Mouse (Mus musculus) ES-E14 (cell line): Measurements from ENCODE around the gene Eif3m. TPM values are rescaled to one million over a fixed set of nuclear protein-coding genes. Genes with fewer than 3 reads are reported as not detected.

Experiments used
- DNase-seq: peaks from one replicate; pipeline ENCODE4 v3.0.0-alpha.2; 2013; ENCODE audit warnings: low read depth, low spot score
- H3K27ac ChIP-seq: 2 replicates; pipeline ENCODE4 v1.5.1; 2012; ENCODE audit warnings: low read depth, mild to moderate bottlenecking, low read length, moderate library complexity, mixed read lengths; ENCODE audit not compliant: poor library complexity, insufficient read depth, severe bottlenecking
- H3K36me3 ChIP-seq: 2 replicates; pipeline ENCODE4 v1.6.1; 2012; ENCODE audit warnings: mild to moderate bottlenecking, low read length, moderate library complexity, mixed read lengths; ENCODE audit not compliant: control insufficient read depth, poor library complexity, insufficient read depth, severe bottlenecking
- H3K4me1 ChIP-seq, 2 experiments: fragments of 150-350 bp in 1 of 2; sonication (generic) in 1 of 2; 2 replicates each; pipeline ENCODE4 v1.6.1; 2012; ENCODE audit warnings: low read length in 2 of 2, mild to moderate bottlenecking in 1 of 2, mixed read lengths in 1 of 2; ENCODE audit not compliant: control insufficient read depth in 2 of 2, insufficient read depth in 2 of 2, poor library complexity in 1 of 2
- H3K4me3 ChIP-seq, 2 experiments: fragments of 150-350 bp in 1 of 2; sonication (generic) in 1 of 2; 2 replicates each; pipeline ENCODE4 v1.5.1; 2012; ENCODE audit warnings: low read length in 2 of 2, low read depth in 1 of 2, mild to moderate bottlenecking in 1 of 2, mixed read lengths in 1 of 2; ENCODE audit not compliant: insufficient read depth in 1 of 2, poor library complexity in 1 of 2, severe bottlenecking in 1 of 2
- H3K9ac ChIP-seq: 2 replicates; pipeline ENCODE4 v1.6.1; 2012; ENCODE audit warnings: low read depth, mild to moderate bottlenecking, low read length, mixed read lengths; ENCODE audit not compliant: poor library complexity, insufficient read depth, severe bottlenecking
- H3K9me3 ChIP-seq: fragments of 150-350 bp; sonication (generic); 2 replicates; pipeline ENCODE4 v1.6.1; 2012; ENCODE audit warnings: low read depth, mild to moderate bottlenecking, low read length; ENCODE audit not compliant: control insufficient read depth, insufficient read depth
- CHD2 ChIP-seq: IDR thresholded peaks from 2 replicates; pipeline ENCODE4 v1.6.1; 2014; ENCODE audit warnings: mild to moderate bottlenecking, low read depth, low read length, inconsistent platforms
- HCFC1 ChIP-seq: IDR thresholded peaks from 2 replicates; pipeline ENCODE4 v1.6.1; 2012; ENCODE audit warnings: low read length, inconsistent platforms, borderline replicate concordance; ENCODE audit not compliant: insufficient read depth
- MAFK ChIP-seq: IDR thresholded peaks from 2 replicates; pipeline ENCODE4 v1.6.1; 2014; ENCODE audit warnings: mild to moderate bottlenecking, low read depth, low read length, inconsistent platforms; ENCODE audit not compliant: insufficient read depth
- ZC3H11A ChIP-seq: IDR thresholded peaks from 2 replicates; pipeline ENCODE4 v1.6.1; 2012; ENCODE audit warnings: low read depth, mild to moderate bottlenecking, inconsistent platforms, low read length, borderline replicate concordance
- ZNF384 ChIP-seq: IDR thresholded peaks from 2 replicates; pipeline ENCODE4 v1.6.1; 2012; ENCODE audit warnings: low read depth, low read length, inconsistent platforms
- in situ Hi-C, 2 experiments: fragments of 600-800 bp; cut with MboI; formaldehyde crosslinking; loops; one replicate each; pipeline ENCODE4 v1.15.1; 2025; ENCODE audit warnings: low sequenced_read_pairs in 2 of 2, inconsistent platforms in 1 of 2; ENCODE audit not compliant: unreplicated experiment in 2 of 2
- total RNA-seq: library from RNA; depleted of rRNA; stranded (reverse); fragments of 300-350 nt; gene quantifications from 2 replicates; pipeline ENCODE4 v1.2.3, GENCODE M21; 2012; rRNA removed

Gene Eif3m
- 163 and 229 TPM in 2 replicates for total RNA-seq

DNA sequence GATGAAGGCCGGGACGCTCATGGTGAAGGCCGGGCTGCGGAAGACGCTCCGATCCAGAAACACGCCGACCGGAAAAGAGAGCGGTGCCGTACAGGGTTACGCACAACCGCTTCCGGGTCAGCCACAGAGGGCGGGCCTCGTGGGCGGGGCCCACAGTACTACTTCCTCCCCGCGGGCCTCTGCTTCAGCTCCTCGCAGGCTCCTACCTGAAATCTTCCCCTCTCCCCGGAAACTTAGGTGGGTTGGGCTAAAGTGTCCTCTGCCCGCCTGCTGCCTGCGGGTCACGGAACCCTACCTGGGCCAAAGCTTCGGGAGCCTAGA is at the start of gene Eif3m:
TSS of gene Eif3m (minus strand) at position 114 of the 321 bp plus-strand sequence.
- TF ChIP-seq ZC3H11A (no peak), HCFC1 (peak; percentile 81; the same call in 1 of the 2 replicates), ZNF384 (no peak), MAFK (no peak), CHD2 (peak; percentile 81)
- Histone ChIP-seq H3K9me3 (no peaks in the 10 kb centered on the region), H3K4me3 (peak within 1 kb of the TSS; percentile 87 to 96), H3K36me3 (peaks cover 15% of the 10 kb centered on the region), H3K9ac (peak within 1 kb of the TSS; percentile 94), H3K27ac (peak within 1 kb of the TSS; percentile 15), H3K4me1 (peaks cover 2 to 3% of the 10 kb centered on the region in 2 experiments; a peak in 2 of 4 replicates)
- in situ Hi-C loops, result no loop called here
- peak; percentile 88 for DNase-seq

DNA sequence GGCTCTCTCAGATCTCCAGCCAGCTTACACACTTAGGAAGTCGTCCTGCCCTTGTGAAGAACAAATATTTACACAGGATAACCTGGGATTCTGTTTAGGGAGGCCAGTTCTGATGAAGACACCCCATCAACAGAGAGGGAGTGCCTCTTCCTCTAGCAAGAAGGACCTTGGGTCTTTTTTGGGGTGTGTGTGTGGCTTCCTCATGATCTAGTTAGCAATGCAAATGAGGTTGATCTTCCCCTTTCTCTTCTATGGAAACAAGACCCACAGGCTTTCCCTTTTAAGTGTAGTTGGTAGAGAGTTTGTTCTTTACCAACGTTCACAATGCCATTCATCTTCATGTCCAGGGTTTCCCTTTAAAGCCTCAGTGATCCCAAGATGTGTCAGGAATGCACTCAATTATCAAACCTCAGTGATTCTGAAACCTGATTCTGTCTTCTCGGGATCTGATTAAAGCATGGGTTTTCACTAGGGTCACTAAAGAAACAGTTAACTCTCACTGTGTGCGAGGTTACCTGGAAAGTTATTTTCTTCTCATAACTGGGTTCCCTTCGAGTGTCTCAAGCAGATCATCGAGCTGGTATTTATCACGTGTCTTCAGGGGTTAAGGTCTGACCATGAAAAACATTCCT is 46.0 kb upstream of the Eif3m start:
- Histone ChIP-seq H3K9me3 (no peaks in the 10 kb centered on the region), H3K36me3 (no peaks in the 10 kb centered on the region), H3K4me3 (no peak overlapping the region), H3K9ac (no peak overlapping the region), H3K27ac (no peak overlapping the region), H3K4me1 (peaks cover 2% of the 10 kb centered on the region in 2 experiments; a peak in 1 of 4 replicates)
- in situ Hi-C loops, result no loop called here
- TF ChIP-seq ZNF384, result no peak
- no peak for TF ChIP-seq HCFC1
- TF ChIP-seq MAFK, result no peak
- no peak for TF ChIP-seq ZC3H11A
- no peak for TF ChIP-seq CHD2
- no peak for DNase-seq

DNA sequence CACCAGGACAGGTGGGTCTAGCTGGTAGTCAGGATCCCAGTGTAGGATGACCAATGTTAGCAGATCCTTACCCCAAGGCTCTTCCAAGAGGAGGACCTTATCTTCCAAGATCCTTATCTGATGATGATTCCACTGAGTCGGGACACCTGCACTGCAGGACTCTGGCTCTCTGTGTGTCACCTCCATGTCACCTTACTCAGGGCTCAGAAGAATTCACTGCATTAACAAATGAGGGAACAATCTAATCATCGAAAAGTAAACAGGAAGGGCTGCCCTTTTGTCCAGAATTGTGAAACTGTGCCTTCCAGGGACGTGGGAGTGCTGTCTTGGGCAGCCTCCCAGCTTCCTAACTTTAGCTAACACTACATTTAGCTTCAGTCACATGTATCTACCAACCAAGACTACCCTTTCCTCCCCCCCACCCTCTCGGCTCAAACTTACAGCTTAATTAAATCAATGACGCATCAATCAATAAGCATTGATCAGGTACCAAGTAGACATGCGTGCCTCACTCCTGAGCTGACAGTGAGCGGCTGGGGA is 41.8 kb upstream of the Eif3m start:
- no peak overlapping the region for H3K27ac ChIP-seq
- no peak for DNase-seq
- TF ChIP-seq HCFC1 (no peak), ZC3H11A (no peak), ZNF384 (no peak), CHD2 (no peak), MAFK (no peak)
- no peak overlapping the region for H3K9ac ChIP-seq
- in situ Hi-C loops, result no loop called here
- no peak overlapping the region for H3K4me3 ChIP-seq
- no peaks in the 10 kb centered on the region for H3K9me3 ChIP-seq
- peaks cover 2% of the 10 kb centered on the region in 2 experiments; a peak in 1 of 4 replicates for H3K4me1 ChIP-seq
- H3K36me3 ChIP-seq, result no peaks in the 10 kb centered on the region

DNA sequence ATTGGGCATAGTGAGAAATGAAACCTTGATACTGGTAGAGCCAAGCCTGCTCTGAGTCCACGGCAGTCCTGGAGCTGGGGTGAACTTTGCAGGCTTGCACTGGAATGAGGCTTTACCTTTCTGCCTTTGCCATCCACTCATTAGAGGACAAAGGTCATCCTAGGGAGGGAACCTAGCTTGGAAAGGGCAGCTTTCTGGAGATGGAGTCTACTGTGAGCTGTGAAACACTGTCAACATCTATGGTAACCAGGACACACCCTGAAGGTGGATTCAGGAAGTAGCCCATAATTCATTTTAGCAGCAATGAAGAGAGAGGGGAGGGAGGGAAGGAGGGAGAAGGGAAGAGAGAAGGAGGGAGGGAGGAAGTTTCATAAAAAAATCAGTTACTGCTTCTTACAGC is 38.6 kb upstream of the Eif3m start:
- no peak for TF ChIP-seq ZC3H11A
- TF ChIP-seq MAFK, result no peak
- no peak for TF ChIP-seq ZNF384
- TF ChIP-seq HCFC1, result no peak
- no peak for TF ChIP-seq CHD2
- Histone ChIP-seq H3K4me3 (no peak overlapping the region), H3K27ac (no peak overlapping the region), H3K9ac (no peak overlapping the region), H3K4me1 (no peaks in the 10 kb centered on the region), H3K9me3 (no peaks in the 10 kb centered on the region), H3K36me3 (no peaks in the 10 kb centered on the region)
- no peak for DNase-seq
- in situ Hi-C loops, result no loop called here
